Mouse (Mus musculus): ENCODE results near the gene Galnt9.

GRCm38 (mm10) chr5:110540947-110541346, 3.2 kb upstream of the Galnt9 start:
- TF ChIP-seq POLR2A (IDR thresholded peaks at IDR 0.05; ENCODE audit: borderline replicate concordance, control insufficient read depth, low read depth, low read length) (no peak), CTCF (IDR thresholded peaks at IDR 0.05; ENCODE audit: control insufficient read depth, insufficient read depth, low read length) (no peak)

Measured in bone marrow, adult 2 months (tissue).